Mouse (Mus musculus): ENCODE data around the gene Sorcs1.

Sorcs1 gene

GRCm38 (mm10) chr19:50439464-50439881 is 239.0 kb downstream of the Sorcs1 start:
- no peak for DNase-seq (ENCODE audit: extremely low spot score, low spot score)

- DNase-seq (ENCODE audit: extremely low spot score, low spot score) = no peak
Measured at GRCm38 (mm10) chr19:50422928-50423327, 255.5 kb downstream of the Sorcs1 start.

- DNase-seq (ENCODE audit: extremely low spot score, low spot score) = no peak
Measured at GRCm38 (mm10) chr19:50418962-50419720, 259.3 kb downstream of the Sorcs1 start.

GRCm38 (mm10) chr19:50410561-50410960 is 267.9 kb downstream of the Sorcs1 start:
- no peak for DNase-seq (ENCODE audit: extremely low spot score, low spot score)

- DNase-seq (ENCODE audit: extremely low spot score, low spot score) = no peak
Measured at GRCm38 (mm10) chr19:50398341-50398740, 280.1 kb downstream of the Sorcs1 start.

GRCm38 (mm10) chr19:50395731-50396130 is 282.7 kb downstream of the Sorcs1 start:
- no peak for DNase-seq (ENCODE audit: extremely low spot score, low spot score)

- DNase-seq (ENCODE audit: extremely low spot score, low spot score) = no peak
Measured at GRCm38 (mm10) chr19:50394101-50394500, 284.3 kb downstream of the Sorcs1 start.

GRCm38 (mm10) chr19:50389925-50390552 is 288.4 kb downstream of the Sorcs1 start:
- DNase-seq (ENCODE audit: extremely low spot score, low spot score) = no peak

GRCm38 (mm10) chr19:50378901-50379300 is 299.5 kb downstream of the Sorcs1 start:
- DNase-seq (ENCODE audit: extremely low spot score, low spot score) = no peak

- DNase-seq (ENCODE audit: extremely low spot score, low spot score) = no peak
Measured at GRCm38 (mm10) chr19:50374751-50375150, 303.7 kb downstream of the Sorcs1 start.

- DNase-seq (ENCODE audit: extremely low spot score, low spot score) = no peak
Measured at GRCm38 (mm10) chr19:50366446-50366845, 312.0 kb downstream of the Sorcs1 start.

- peak; percentile 19 for DNase-seq (ENCODE audit: extremely low spot score, low spot score)
Measured at GRCm38 (mm10) chr19:50362655-50363500, 315.6 kb downstream of the Sorcs1 start.

GRCm38 (mm10) chr19:50358561-50358960 is 319.9 kb downstream of the Sorcs1 start:
- DNase-seq (ENCODE audit: extremely low spot score, low spot score) = no peak

- no peak for DNase-seq (ENCODE audit: extremely low spot score, low spot score)
Measured at GRCm38 (mm10) chr19:50339211-50339610, 339.2 kb downstream of the Sorcs1 start.

GRCm38 (mm10) chr19:50336751-50337150 is 341.7 kb downstream of the Sorcs1 start:
- no peak for DNase-seq (ENCODE audit: extremely low spot score, low spot score)

- no peak for DNase-seq (ENCODE audit: extremely low spot score, low spot score)
Measured at GRCm38 (mm10) chr19:50331136-50331535, 347.3 kb downstream of the Sorcs1 start.

GRCm38 (mm10) chr19:50327804-50328203 is 350.6 kb downstream of the Sorcs1 start:
- DNase-seq (ENCODE audit: extremely low spot score, low spot score) = no peak

GRCm38 (mm10) chr19:50326151-50326550 is 352.3 kb downstream of the Sorcs1 start:
- DNase-seq (ENCODE audit: extremely low spot score, low spot score) = no peak

GRCm38 (mm10) chr19:50325686-50326085 is 352.8 kb downstream of the Sorcs1 start:
- no peak for DNase-seq (ENCODE audit: extremely low spot score, low spot score)

GRCm38 (mm10) chr19:50307046-50307445 is 371.4 kb downstream of the Sorcs1 start:
- DNase-seq (ENCODE audit: extremely low spot score, low spot score) = no peak

- DNase-seq (ENCODE audit: extremely low spot score, low spot score) = no peak
Measured at GRCm38 (mm10) chr19:50294205-50294604, 384.2 kb downstream of the Sorcs1 start.

- DNase-seq (ENCODE audit: extremely low spot score, low spot score) = no peak
Measured at GRCm38 (mm10) chr19:50264450-50264849, 414.0 kb downstream of the Sorcs1 start.

All from neural tube, embryonic 10.5 days (tissue).